Mouse (Mus musculus) cerebellum, adult 2 months (tissue): ENCODE data around the gene Gm10985.

Experiments
- CTCF ChIP-seq: fragments of 200-500 bp; IDR thresholded peaks from 2 replicates; pipeline ENCODE4 v1.5.1; 2011; ENCODE audit warnings: low read depth, mild to moderate bottlenecking, control low read depth, low read length, moderate library complexity, borderline replicate concordance; ENCODE audit not compliant: insufficient read depth
- POLR2A ChIP-seq: fragments of 200-500 bp; IDR thresholded peaks from 2 replicates; pipeline ENCODE4 v1.6.1; 2011; ENCODE audit warnings: low read length, control low read depth, borderline replicate concordance; ENCODE audit not compliant: insufficient read depth

- TF ChIP-seq CTCF (no peak), POLR2A (no peak)
Measured at GRCm38 (mm10) chr3:53844786-53845185, at the start of gene Gm10985.
